Mouse (Mus musculus): ENCODE data around the gene Mrpl42.
A peak's percentile ranks its signal among the peaks of the same experiment; 100 is the strongest.
"Not testable (repeated sequence)": the region's sequence is repeated elsewhere in the genome, so short reads cannot be mapped to it uniquely, and the experiment has no call there.

Gene Mrpl42

GRCm38 (mm10) chr10:95501463-95502081 lies at the start of gene Mrpl42:
TSS of gene Mrpl42 (minus strand) at chr10:95501940.
- DNase-seq, result peak; percentile 95

DNA sequence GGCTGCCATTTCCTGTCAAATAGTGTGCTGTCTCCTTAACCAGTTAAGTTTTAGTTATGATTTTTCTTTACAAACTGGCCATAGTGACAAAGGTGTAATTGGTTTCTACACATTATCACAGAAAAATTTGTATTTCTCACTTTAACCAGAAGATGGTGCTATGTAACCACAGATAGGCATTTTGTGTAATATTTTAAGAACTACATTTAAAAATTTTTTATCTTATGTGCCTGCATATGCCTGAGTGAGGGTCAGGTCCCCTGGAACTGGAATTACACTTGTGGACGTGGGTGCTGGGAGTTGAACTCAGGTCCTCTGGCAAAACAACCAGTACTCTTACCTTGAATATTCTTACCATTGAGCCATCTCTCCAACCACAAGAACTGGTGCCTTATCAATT lies 48.8 kb upstream of the Mrpl42 start:
- no peak for DNase-seq

DNA sequence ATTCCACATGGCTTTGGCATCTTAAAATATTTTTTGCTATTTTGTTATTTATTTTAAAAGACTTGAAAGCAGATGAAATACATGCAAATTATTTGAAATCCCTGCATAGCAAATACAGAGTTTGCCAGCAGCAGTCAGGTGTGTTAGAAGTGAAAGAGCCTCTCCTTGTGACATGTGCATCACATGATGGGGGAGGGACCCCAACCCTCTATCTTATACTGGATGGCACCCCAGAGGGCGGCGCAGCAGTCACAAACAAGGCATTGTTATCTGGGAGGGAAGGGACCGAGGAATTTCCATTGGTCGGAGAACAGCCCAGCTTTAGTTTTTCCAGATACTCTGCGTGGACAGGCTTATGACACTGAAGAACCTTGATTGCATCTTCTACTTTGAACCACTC lies 47.3 kb upstream of the Mrpl42 start:
- DNase-seq, result not testable (repeated sequence)

GRCm38 (mm10) chr10:95548154-95548826 lies 46.5 kb upstream of the Mrpl42 start:
- DNase-seq, result no peak

GRCm38 (mm10) chr10:95546178-95546577 lies 44.4 kb upstream of the Mrpl42 start:
- DNase-seq, result no peak

- no peak for DNase-seq
Observed at GRCm38 (mm10) chr10:95545051-95545450, 43.3 kb upstream of the Mrpl42 start.

GRCm38 (mm10) chr10:95544651-95545050 lies 42.9 kb upstream of the Mrpl42 start:
- no peak for DNase-seq

GRCm38 (mm10) chr10:95544004-95544403 lies 42.3 kb upstream of the Mrpl42 start:
- DNase-seq, result no peak

DNA sequence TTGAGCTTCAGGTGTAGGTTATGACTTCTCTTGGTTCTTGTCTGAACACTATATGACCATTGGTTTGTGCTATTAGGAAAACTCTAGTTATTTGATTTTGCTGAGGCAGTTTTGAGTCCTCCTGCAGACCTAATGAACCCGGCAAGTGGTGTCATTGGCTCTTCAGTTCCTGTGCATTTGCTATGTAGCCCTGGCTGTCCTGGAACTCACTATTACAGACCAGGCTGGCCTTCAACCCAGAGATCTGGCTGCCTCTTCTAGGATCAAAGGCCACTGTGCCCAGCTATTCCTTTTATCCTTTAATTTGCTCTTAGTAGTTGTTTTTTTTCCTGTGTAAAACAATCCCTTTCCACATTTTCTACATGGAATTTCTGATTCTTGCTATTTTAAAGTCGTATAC lies 41.6 kb upstream of the Mrpl42 start:
- no peak for DNase-seq

DNA sequence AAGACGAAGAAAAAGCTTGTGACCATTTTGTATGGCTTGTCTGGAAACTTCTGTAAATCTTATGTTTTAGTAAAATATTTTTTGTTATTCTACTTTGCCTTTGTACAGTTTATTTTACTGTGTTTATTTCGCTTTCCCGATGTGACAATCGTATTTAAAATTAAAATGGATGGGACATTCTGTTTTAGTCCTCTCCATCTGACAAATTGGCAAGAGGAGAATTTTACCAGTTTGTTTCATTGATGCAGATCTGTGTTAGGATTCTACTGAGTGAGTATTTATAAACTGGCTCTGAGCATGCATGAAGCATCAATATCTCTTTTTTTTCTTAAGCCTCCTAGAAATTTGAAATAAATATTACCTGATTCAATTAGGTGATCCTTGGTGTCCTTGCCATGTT lies 41.2 kb upstream of the Mrpl42 start:
- no peak for DNase-seq

GRCm38 (mm10) chr10:95539841-95540240 lies 38.1 kb upstream of the Mrpl42 start:
- no peak for DNase-seq

DNA sequence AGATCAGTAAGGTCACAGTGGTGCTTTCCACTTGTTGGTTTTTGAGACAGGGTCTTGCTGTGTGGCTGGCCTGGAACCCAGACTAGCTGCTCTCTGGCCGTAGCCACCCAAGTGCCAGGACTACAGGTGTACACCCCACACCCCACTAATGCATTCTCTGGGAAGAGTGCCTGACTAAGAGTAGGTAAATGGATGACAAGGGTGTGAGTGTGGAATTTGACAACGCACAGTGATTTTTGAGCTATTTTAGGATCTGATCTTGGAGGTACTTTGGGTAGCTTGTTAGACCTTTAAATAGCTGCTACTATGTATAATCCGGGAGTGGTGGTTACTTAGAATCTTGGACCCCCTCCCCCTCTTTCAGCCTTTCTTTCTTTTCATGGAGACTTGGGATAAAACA lies 37.5 kb upstream of the Mrpl42 start:
- DNase-seq, result no peak

- no peak for DNase-seq
Observed at GRCm38 (mm10) chr10:95536222-95536541, 34.4 kb upstream of the Mrpl42 start.

- no peak for DNase-seq
Observed at GRCm38 (mm10) chr10:95535399-95536221, 33.9 kb upstream of the Mrpl42 start.

DNA sequence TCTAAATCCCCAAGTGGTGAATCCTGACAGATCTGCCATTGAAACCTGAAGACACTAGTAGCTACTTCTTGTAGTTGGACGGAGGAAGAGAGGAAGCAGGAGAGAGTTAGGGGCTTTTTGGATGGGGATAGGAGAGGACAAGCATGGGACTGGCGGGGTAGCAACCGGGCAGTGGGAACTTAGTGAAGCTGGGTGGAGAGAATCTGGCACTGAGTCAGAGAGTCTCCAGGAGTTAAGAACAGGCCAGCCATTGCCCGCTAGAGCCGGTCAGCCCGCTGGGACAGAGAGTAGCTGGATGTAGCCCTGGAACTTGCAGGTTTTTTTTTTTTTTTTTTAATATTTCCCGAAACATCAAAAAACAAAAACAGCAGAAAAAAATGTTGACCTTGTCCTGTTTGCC lies 31.6 kb upstream of the Mrpl42 start:
- no peak for DNase-seq

GRCm38 (mm10) chr10:95532916-95533315 lies 31.2 kb upstream of the Mrpl42 start:
- peak; percentile 33 for DNase-seq

DNA sequence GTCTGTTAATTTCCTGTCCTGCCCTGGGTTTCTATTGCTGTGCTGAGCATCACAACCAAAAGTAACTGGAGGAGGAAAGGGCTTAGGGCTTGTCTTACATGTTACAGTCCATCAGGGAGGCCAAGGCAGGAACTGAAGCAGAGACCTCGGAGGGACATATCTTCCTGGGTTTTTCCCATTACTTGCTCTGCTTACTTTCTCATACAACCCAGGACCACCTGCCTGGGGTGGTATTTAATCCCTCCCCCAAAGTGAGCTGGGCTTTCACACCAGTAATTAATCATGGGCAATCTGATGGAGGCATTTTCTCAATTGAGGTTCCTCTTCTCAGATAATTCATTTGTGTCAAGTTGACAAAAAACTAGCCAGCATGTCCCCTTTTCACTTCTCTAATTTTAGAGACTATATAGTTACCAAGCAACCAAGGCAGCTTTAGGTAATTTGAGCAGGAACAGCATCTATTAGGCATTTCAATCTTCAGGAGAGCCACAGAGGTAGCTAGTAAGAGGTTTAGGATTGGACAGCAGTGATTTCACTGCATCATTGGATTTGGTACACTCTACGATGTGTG lies 28.9 kb upstream of the Mrpl42 start:
- no peak for DNase-seq

DNA sequence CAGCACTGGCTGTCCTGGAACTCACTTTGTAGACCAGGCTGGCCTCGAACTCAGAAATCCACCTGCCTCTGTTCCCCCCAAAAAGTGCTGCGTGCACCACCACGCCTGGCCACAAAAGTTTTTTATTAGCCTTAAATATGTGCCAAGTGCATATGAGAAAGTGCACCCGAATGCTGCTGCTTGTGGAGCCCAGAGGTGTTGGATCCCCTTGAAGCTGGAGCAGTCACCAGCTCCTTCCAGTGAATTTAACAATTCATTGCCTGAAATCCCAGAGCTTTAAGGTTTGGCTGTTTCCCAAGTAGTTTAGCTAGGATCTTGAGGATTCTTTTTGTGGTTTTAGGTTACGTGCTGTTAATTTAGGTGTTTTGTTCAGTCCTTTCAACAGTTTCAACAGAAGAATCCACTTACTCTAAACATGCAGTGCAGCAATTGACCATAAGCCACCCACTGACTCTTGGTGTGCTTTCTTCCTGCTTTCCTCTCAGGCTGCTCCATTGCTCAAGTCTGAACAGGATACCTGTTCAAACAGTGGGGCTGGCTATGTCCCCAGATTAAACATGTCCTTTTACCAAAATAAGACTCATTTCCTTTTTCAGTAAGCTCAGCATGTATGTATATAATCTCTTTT lies 24.9 kb upstream of the Mrpl42 start:
- DNase-seq, result peak; percentile 42

- DNase-seq, result no peak
Observed at GRCm38 (mm10) chr10:95525871-95526270, 24.1 kb upstream of the Mrpl42 start.

- no peak for DNase-seq
Observed at GRCm38 (mm10) chr10:95525037-95525675, 23.4 kb upstream of the Mrpl42 start.

DNA sequence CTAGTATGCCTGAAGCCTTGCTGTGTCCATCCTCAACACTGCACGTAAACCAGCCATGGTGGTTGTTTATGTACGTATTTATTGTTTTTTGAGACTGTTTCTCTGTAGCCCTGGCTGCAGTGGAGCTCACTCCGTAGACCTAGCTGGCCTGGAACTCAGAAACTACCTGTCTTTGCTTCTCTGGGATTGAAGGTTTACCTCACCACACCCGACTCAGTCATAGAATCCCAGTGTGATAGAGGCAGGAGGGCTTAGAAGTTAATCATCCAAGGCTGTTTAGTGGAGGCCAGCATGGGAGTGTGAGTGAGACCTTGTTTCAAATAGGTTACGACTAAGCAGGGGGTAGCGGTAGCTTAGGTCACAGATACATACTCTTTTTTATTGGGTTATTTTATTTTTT lies 15.9 kb upstream of the Mrpl42 start:
- DNase-seq, result no peak

DNA sequence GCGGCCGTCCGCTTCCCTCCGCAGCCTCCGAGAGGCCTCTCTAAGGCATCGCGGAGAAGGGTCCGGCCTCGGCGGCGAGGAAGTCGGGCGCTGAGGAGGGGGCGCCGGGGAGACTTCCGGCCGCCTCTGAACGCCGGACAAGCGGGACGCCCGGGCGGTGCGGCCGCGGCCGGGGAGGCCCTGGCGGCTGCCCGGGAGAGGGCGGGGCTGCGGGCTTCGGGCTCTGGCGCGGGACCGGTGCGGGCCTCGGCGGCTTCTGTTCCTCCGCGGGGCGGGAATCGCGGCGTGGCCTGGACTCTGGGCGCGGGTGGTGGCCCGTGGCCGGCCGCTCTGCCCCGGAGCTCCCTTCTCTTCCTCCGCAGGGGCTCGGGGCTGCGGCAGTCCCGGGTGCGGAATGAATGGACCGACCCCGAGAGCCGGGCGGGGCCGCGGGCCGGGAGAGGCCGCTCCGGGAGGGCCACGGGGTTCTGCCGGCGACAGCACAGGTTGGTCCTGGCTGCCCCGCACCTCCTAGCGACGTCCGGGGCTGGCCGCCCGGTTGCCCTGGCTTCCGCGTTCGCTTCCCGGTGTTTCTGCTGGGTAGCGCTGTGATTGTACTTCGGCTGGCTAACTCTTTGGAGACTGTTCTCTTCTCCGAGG lies 13.7 kb upstream of the Mrpl42 start:
- DNase-seq, result peak; percentile 36

Measured in lung, postnatal 36 days (tissue).